Mouse (Mus musculus) brown adipose tissue, adult 24 weeks (tissue): ENCODE results near the gene Hist1h2ag. TPM values are rescaled to one million over a fixed set of nuclear protein-coding genes. Genes with fewer than 3 reads are reported as not detected.
A peak's percentile ranks its signal among the peaks of the same experiment; 100 is the strongest.

Experiments
- H3K27ac ChIP-seq: fragments of 200-500 bp; replicated peaks from 2 replicates; pipeline ENCODE4 v1.5.1; 2012; ENCODE audit warnings: low read depth, mild to moderate bottlenecking, low read length
- H3K4me1 ChIP-seq: fragments of 200-500 bp; 2 replicates; pipeline ENCODE4 v1.6.1; 2012; ENCODE audit warnings: low read length, mixed read lengths; ENCODE audit not compliant: control insufficient read depth, insufficient read depth, insufficient read length
- H3K4me3 ChIP-seq: fragments of 200-500 bp; 2 replicates; pipeline ENCODE4 v1.5.1; 2012; ENCODE audit warnings: low read depth, mild to moderate bottlenecking, low read length, moderate library complexity; ENCODE audit not compliant: insufficient read depth
- polyA plus RNA-seq: library from polyadenylated mRNA; stranded (reverse); fragments of >200 nt; gene quantifications from 2 replicates; pipeline ENCODE4 v1.2.4, GENCODE M21; 2012; ENCODE audit not compliant: missing spikeins, insufficient read depth, insufficient read length

Hist1h2ag gene
- polyA plus RNA-seq, 1 experiment = not detected

- Histone ChIP-seq H3K27ac (no peak overlapping the region), H3K4me1 (no peaks in the 10 kb centered on the region), H3K4me3 (peak overlapping the region; percentile 58)
These were observed 35.6 kb downstream of the Hist1h2ag start for GRCm38 (mm10) chr13:22007121-22007510.

GRCm38 (mm10) chr13:22006334-22007120, 36.2 kb downstream of the Hist1h2ag start:
- Histone ChIP-seq H3K27ac (no peak overlapping the region), H3K4me3 (peak overlapping the region; percentile 58), H3K4me1 (no peaks in the 10 kb centered on the region)

GRCm38 (mm10) chr13:22005605-22006333, 37.0 kb downstream of the Hist1h2ag start:
- H3K4me3 ChIP-seq = peak overlapping the region; percentile 58
- no peak overlapping the region for H3K27ac ChIP-seq
- H3K4me1 ChIP-seq = no peaks in the 10 kb centered on the region

- no peak overlapping the region for H3K27ac ChIP-seq
- H3K4me1 ChIP-seq = no peaks in the 10 kb centered on the region
- H3K4me3 ChIP-seq = no peak overlapping the region
These were observed 40.9 kb downstream of the Hist1h2ag start for GRCm38 (mm10) chr13:22001823-22002222.

GRCm38 (mm10) chr13:22001346-22001745, 41.4 kb downstream of the Hist1h2ag start:
- no peaks in the 10 kb centered on the region for H3K4me1 ChIP-seq
- H3K4me3 ChIP-seq = no peak overlapping the region
- no peak overlapping the region for H3K27ac ChIP-seq

GRCm38 (mm10) chr13:21999147-21999546, 43.6 kb downstream of the Hist1h2ag start:
- Histone ChIP-seq H3K4me3 (no peak overlapping the region), H3K27ac (no peak overlapping the region), H3K4me1 (no peaks in the 10 kb centered on the region)

GRCm38 (mm10) chr13:21998412-21998811, 44.3 kb downstream of the Hist1h2ag start:
- H3K4me1 ChIP-seq = no peaks in the 10 kb centered on the region
- H3K27ac ChIP-seq = no peak overlapping the region
- H3K4me3 ChIP-seq = no peak overlapping the region

GRCm38 (mm10) chr13:21997821-21998220, 44.9 kb downstream of the Hist1h2ag start:
- no peak overlapping the region for H3K4me3 ChIP-seq
- H3K27ac ChIP-seq = no peak overlapping the region
- no peaks in the 10 kb centered on the region for H3K4me1 ChIP-seq

GRCm38 (mm10) chr13:21997201-21997820, 45.4 kb downstream of the Hist1h2ag start:
- Histone ChIP-seq H3K27ac (no peak overlapping the region), H3K4me1 (no peaks in the 10 kb centered on the region), H3K4me3 (no peak overlapping the region)

- H3K4me1 ChIP-seq = no peaks in the 10 kb centered on the region
- H3K4me3 ChIP-seq = no peak overlapping the region
- no peak overlapping the region for H3K27ac ChIP-seq
These were observed 45.9 kb downstream of the Hist1h2ag start for GRCm38 (mm10) chr13:21996840-21997185.

GRCm38 (mm10) chr13:21996101-21996839, 46.5 kb downstream of the Hist1h2ag start:
- H3K27ac ChIP-seq = no peak overlapping the region
- no peak overlapping the region for H3K4me3 ChIP-seq
- no peaks in the 10 kb centered on the region for H3K4me1 ChIP-seq

GRCm38 (mm10) chr13:21995331-21995914, 47.3 kb downstream of the Hist1h2ag start:
- peak overlapping the region; percentile 32 for H3K4me3 ChIP-seq
- H3K4me1 ChIP-seq = no peaks in the 10 kb centered on the region
- no peak overlapping the region for H3K27ac ChIP-seq

- no peaks in the 10 kb centered on the region for H3K4me1 ChIP-seq
- H3K27ac ChIP-seq = no peak overlapping the region
- peak overlapping the region; percentile 32; the same call in 1 of the 2 replicates for H3K4me3 ChIP-seq
These were observed 47.8 kb downstream of the Hist1h2ag start for GRCm38 (mm10) chr13:21994896-21995295.

- no peaks in the 10 kb centered on the region for H3K4me1 ChIP-seq
- H3K27ac ChIP-seq = no peak overlapping the region
- no peak overlapping the region for H3K4me3 ChIP-seq
These were observed 48.6 kb downstream of the Hist1h2ag start for GRCm38 (mm10) chr13:21993957-21994738.
